Mouse (Mus musculus) neural tube, embryonic 15.5 days (tissue): ENCODE results near the gene Pnmt. TPM values are rescaled to one million over a fixed set of nuclear protein-coding genes. Genes with fewer than 3 reads are reported as not detected.

Experiments used
- ATAC-seq: fragments of 200-750 bp; cut with Nextera tagmentation; 2 replicates; pipeline ENCODE4 v1.8.0; 2017; ENCODE audit warnings: mild to moderate bottlenecking, moderate TSS enrichment, moderate library complexity; ENCODE audit not compliant: low FRiP score
- H3K27ac ChIP-seq: fragments of 300-500 bp; sonication (generic); replicated peaks from 2 replicates; pipeline ENCODE4 v1.5.1; 2015; ENCODE audit warnings: mild to moderate bottlenecking, inconsistent platforms
- H3K27me3 ChIP-seq: fragments of 300-500 bp; sonication (generic); replicated peaks from 2 replicates; pipeline ENCODE4 v1.6.1; 2015; ENCODE audit warnings: inconsistent platforms
- H3K36me3 ChIP-seq: fragments of 300-500 bp; sonication (generic); 2 replicates; pipeline ENCODE4 v1.6.1; 2015; ENCODE audit warnings: inconsistent platforms
- H3K4me1 ChIP-seq: fragments of 300-500 bp; sonication (generic); 2 replicates; pipeline ENCODE4 v1.6.1; 2015; ENCODE audit warnings: inconsistent platforms
- H3K4me2 ChIP-seq: fragments of 300-500 bp; sonication (generic); 2 replicates; pipeline ENCODE4 v1.6.1; 2015; ENCODE audit warnings: inconsistent platforms, mild to moderate bottlenecking, moderate library complexity
- H3K4me3 ChIP-seq: fragments of 300-500 bp; sonication (generic); replicated peaks from 2 replicates; pipeline ENCODE4 v1.5.1; 2015; ENCODE audit warnings: mild to moderate bottlenecking, inconsistent platforms
- H3K9ac ChIP-seq: fragments of 300-500 bp; sonication (generic); replicated peaks from 2 replicates; pipeline ENCODE4 v1.6.1; 2015; ENCODE audit warnings: mild to moderate bottlenecking, inconsistent platforms
- H3K9me3 ChIP-seq: fragments of 300-500 bp; sonication (generic); replicated peaks from 2 replicates; pipeline ENCODE4 v1.6.1; 2016; ENCODE audit warnings: inconsistent platforms
- WGBS: fragments of 180-500 bp; shearing (Covaris S2); methylation state at CpG from one replicate; pipeline ENCODE4 v1.1.7; 2015; ENCODE audit warnings: mixed read lengths; 5-methylcytosine and 5-hydroxymethylcytosine counted together
- polyA plus RNA-seq: library from polyadenylated mRNA; unstranded; fragments of >200 nt; fragmentation: Nextera tagmentation; extraction: Ambion mirVana; gene quantifications from 2 replicates; pipeline ENCODE4 v1.2.1, GENCODE M21; 2015

Pnmt gene
- polyA plus RNA-seq, 1 experiment from 2014 or later: 2.9 TPM

DNA sequence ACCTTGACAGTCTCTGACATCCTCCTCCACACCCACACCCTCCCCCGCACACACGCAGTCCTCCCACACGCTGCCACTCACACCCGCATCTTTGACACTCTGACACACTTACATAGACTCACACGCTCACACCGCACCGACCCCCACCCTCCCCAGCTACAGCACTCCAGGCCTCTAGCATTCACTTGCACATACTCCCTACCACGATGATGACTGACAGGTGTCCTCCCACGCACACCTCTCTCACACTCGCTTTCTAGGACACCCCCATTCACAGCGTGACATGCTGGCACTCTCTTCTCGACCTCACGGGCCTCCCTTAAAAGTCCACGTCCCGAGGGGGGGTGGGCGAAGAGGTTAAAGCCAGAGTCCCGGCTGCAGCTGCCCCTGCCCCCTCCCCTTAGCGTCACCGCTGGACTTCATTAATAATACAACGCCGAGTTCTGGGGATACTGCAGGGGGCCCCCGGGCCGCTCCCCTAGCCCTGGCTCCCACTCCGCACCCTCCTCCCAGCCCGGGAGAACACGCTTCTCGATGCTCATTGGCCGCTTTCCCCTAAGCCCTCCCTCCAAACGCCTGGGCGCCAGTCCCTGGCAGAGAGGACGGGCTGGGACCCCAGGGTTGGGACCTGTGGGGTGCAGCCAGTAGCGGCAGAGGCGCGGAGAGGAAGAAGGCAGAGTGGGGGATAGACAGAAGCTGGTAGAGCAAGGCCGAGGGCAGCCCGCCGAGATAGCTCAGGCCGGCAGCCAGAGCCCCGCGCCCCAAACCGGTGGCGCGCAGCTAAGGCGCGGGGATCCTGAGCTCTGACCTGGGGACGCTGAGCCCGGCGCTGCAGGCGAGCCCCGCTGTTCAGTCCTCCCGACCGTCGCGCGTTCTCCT, 37.9 kb upstream of the Pnmt start, which contains the start of gene Ppp1r1b:
Ppp1r1b (plus strand) TSS at position 322 of the 879 bp plus-strand sequence.
- no peaks in the 10 kb centered on the region for H3K9me3 ChIP-seq
- H3K27ac ChIP-seq: no peak within 1 kb of the TSS
- H3K4me1 ChIP-seq: peaks cover 24% of the 10 kb centered on the region
- no peaks in the 10 kb centered on the region for H3K36me3 ChIP-seq
- peak; percentile 48; the same call in 1 of the 2 replicates for ATAC-seq
- H3K4me3 ChIP-seq: peak within 1 kb of the TSS; percentile 48
- peak within 1 kb of the TSS; percentile 80 for H3K4me2 ChIP-seq
- H3K9ac ChIP-seq: peak within 1 kb of the TSS; percentile 40
- WGBS: 0% methylated on average over 54 of the region's 55 CpGs
- H3K27me3 ChIP-seq: peaks cover 89% of the 10 kb centered on the region

DNA sequence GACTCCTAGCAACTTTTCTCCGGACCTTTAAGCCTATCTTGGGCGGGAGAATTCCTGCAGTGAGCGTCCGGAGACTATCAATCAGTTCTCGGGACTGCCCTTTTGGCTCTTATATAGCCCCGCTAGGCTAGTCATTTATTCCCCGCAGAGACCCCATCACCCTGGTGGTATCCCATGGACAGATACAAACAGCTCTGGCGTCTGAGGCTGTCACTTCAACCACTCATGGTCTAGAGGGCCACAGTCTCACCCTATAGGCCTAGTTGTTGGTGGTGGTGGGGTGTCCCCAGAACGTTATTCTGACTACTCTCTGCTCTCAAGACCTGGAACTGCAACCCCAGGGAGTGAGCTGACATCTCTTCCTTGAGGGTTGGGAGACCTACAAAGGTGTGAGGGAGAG, 36.9 kb upstream of the Pnmt start:
- peak overlapping the region; percentile 80 for H3K4me2 ChIP-seq
- peak overlapping the region; percentile 48 for H3K4me3 ChIP-seq
- peaks cover 24% of the 10 kb centered on the region for H3K4me1 ChIP-seq
- peaks cover 92% of the 10 kb centered on the region for H3K27me3 ChIP-seq
- no peaks in the 10 kb centered on the region for H3K36me3 ChIP-seq
- H3K9me3 ChIP-seq: no peaks in the 10 kb centered on the region
- no peak overlapping the region for H3K27ac ChIP-seq
- H3K9ac ChIP-seq: no peak overlapping the region
- ATAC-seq: no peak
- WGBS: 2% methylated on average over 9 of the region's 9 CpGs

DNA sequence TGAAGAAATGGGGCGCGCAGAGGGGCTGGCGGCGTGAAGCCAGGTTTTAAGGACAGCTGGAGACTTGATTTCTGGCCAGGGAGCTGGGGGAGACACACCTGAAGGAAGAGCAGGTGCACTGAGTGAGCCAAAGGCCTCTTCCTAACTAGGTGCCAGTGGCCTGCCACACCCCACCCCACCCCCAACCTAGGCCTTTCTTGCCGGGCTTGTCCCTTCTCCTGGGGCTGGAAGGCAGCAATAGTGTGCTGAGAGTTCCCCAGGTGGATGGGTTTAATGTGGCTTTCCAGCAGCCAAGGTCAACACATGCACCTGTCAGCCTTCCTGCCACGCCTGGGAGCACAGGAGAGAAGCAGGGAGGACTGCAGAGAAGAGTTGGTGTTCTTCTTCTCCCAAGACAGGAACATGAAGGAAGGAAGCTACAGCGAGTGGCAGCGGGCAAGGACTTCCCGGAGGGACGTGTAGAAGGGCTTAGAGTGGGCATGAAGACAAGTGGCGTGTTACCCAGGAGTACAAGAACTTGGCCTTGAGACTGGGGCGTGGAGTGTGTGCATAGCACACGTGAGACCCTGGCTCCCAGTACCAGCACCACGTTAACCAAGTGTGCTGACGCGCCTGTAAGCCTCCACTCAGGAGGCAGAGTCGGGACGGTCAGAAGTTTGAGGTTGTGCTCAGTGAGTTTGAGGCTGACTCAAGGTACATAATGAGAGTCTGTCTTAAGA, 33.8 kb upstream of the Pnmt start:
- H3K4me3 ChIP-seq: no peak overlapping the region
- no peak overlapping the region for H3K9ac ChIP-seq
- no peaks in the 10 kb centered on the region for H3K9me3 ChIP-seq
- H3K4me1 ChIP-seq: peaks cover 33% of the 10 kb centered on the region
- no peak for ATAC-seq
- WGBS: 77% methylated on average over 18 of the region's 18 CpGs
- no peak overlapping the region for H3K4me2 ChIP-seq
- H3K27me3 ChIP-seq: peaks cover 71% of the 10 kb centered on the region
- no peaks in the 10 kb centered on the region for H3K36me3 ChIP-seq
- H3K27ac ChIP-seq: no peak overlapping the region

DNA sequence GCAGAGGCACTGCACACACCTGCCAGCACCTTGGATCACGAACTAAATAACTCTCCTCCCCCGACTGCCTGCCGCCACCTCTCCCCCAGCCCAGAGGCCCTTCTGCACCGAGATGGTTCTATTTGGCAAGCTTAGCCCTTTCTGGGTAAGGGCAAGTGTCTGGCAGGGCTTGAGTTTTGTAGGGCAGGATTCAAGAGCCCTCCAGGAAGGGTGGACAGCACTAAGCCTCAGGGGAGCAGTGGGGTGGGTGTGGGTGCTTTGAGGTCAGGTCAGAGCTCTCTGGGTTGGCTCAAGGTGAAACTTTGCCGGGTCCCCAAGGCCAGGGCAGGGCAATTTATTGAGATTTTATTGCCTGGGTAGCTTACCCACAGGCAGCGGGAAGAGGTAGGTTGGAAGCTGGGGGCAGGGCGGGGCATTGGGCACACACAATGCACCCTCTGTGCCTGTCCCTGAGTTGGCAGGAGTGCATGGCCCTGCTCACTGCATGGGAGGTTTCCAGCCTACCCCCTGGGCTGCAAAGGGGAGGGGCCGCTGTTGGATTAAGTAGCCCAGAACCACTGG, 32.5 kb upstream of the Pnmt start:
- no peak overlapping the region for H3K4me3 ChIP-seq
- peaks cover 24% of the 10 kb centered on the region for H3K4me1 ChIP-seq
- H3K36me3 ChIP-seq: no peaks in the 10 kb centered on the region
- no peaks in the 10 kb centered on the region for H3K9me3 ChIP-seq
- H3K4me2 ChIP-seq: no peak overlapping the region
- peaks cover 59% of the 10 kb centered on the region for H3K27me3 ChIP-seq
- ATAC-seq: no peak
- no peak overlapping the region for H3K9ac ChIP-seq
- 24% methylated on average over 8 of the region's 8 CpGs for WGBS
- H3K27ac ChIP-seq: no peak overlapping the region

DNA sequence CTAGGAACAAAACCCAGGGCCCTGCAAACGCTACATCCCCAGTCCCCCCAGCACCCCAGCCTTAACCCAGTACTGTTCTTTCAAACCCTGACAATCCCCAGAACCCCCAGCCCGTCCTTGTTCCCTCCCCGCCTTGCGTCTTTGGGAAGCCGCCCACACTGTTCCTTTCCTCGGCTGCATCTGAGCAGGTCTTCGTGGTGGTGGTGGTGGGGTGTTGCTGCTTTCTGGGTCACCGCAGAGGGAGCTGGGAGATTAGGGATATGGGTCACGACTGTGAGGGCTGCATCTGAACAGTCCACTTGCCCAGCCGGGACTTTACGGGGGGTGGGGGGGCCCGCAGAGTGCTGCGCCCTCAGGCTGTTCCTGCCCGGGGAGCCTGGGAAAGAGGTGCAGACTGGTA, 31.8 kb upstream of the Pnmt start:
- Histone ChIP-seq H3K4me3 (no peak overlapping the region), H3K9me3 (no peaks in the 10 kb centered on the region), H3K4me2 (no peak overlapping the region), H3K27me3 (peaks cover 52% of the 10 kb centered on the region), H3K9ac (no peak overlapping the region), H3K4me1 (peaks cover 27% of the 10 kb centered on the region), H3K36me3 (no peaks in the 10 kb centered on the region), H3K27ac (no peak overlapping the region)
- 71% methylated on average over 14 of the region's 14 CpGs for WGBS
- no peak for ATAC-seq

DNA sequence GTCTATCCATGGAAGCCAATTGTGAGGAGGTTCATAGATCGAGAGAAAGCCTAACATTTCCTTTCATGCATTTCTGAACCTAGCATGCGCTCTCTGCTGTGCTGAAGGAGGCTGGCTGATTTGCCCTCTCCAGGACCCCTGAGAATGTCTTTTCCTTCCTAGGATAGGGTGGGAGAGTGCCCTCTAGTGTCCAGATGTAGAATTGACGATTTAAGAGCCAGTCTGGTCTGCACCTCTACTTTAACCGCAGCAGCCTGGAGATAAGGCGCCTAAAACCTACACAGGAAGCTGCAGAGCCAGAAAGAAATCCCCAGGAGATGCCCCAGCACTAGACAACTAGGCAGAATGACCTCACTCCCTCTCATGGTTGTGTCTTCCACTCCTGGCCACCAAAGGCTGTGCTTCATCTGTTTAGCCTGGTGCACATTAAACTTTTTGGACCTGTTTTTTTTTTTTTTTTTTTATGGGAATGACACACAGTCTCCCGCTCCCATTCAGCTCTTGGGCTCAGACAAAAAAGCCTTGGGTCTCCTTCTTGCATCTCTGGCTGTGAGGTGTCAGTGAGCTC, 30.4 kb upstream of the Pnmt start:
- WGBS: 13% methylated on average over 6 of the region's 6 CpGs
- Histone ChIP-seq H3K27me3 (peaks cover 39% of the 10 kb centered on the region), H3K9me3 (no peaks in the 10 kb centered on the region), H3K27ac (no peak overlapping the region), H3K4me3 (no peak overlapping the region), H3K4me1 (peaks cover 41% of the 10 kb centered on the region), H3K4me2 (no peak overlapping the region), H3K36me3 (no peaks in the 10 kb centered on the region), H3K9ac (no peak overlapping the region)
- no peak for ATAC-seq

DNA sequence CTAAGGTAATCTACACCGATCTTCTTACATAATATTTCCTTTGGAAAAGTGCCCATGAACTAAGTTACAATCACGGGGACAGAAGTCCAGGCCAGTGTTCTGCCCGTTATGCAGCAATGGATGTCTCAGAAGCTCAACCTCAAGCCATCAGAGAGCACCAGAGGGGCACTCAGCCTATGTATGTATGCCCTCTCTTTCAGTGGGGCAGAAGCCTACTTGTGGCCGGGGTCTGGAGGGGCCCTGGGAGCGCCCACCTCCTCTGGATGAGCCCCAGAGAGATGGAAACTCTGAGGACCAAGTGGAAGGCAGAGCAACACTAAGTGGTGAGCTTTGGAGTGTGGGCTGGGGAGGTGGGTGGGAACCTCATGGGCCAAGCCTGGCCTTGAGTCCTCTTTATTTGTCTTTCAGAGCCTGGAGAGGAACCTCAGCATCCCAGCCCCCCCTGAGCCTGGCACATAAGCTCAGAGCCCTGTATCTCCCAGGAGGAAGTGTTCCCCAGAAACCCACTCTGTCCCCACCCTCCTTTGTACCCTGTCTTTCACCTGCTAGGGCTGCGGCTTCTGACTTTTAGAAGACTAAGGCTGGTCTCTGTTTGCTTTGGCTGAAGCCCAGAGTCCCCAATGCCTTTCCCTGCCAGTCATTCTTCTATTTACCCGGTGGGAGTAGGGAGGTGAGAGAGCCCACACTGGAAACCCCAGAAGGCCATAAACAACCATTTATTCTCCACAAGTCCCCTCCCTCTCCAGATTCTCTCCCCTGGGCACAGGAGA, 29.4 kb upstream of the Pnmt start:
- no peaks in the 10 kb centered on the region for H3K9me3 ChIP-seq
- H3K9ac ChIP-seq: no peak overlapping the region
- no peak overlapping the region for H3K27ac ChIP-seq
- no peak for ATAC-seq
- H3K27me3 ChIP-seq: peaks cover 29% of the 10 kb centered on the region
- no peaks in the 10 kb centered on the region for H3K36me3 ChIP-seq
- WGBS: 70% methylated on average over 7 of the region's 7 CpGs
- peak overlapping the region; percentile 82; the same call in 1 of the 2 replicates for H3K4me2 ChIP-seq
- peaks cover 51% of the 10 kb centered on the region for H3K4me1 ChIP-seq
- H3K4me3 ChIP-seq: no peak overlapping the region

DNA sequence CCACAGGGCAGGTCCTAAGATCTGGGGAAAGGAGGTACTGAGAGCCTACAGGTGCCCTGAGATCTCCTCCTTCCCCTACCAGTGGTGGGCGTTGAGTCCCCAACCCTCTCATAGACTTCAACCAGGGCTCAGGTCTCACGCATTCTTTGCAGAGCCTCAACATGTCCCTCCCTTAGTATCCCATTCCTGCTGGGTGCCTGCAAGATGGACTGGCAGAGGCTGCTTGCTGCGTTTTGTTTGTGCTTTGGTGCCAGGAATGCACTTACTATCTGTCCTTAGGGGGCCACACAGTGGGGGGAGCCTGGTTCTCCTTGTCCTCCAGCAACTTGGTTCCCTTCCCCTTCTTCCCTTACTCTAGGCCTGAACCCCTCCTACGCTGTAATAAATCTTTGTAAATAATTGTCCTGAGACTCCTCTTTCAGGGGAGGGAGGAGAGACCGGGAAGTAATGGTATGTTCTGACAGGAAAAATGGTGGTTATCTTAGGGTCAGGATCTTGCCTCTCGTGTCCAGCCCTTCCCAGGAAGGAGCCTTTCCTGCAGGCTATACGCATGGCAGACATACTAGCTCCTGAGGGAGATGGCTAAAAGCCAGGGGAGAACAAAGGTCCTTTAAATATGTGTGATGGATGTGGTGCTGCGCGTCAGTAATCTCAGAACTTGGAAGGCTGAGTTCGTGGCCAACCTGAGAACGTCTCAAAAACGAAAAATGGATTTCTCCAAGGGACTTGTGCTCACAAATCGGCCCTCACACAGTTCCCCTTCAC, 28.7 kb upstream of the Pnmt start:
- H3K27ac ChIP-seq: peak overlapping the region; percentile 95
- no peaks in the 10 kb centered on the region for H3K36me3 ChIP-seq
- H3K4me3 ChIP-seq: peak overlapping the region; percentile 75
- peak overlapping the region; percentile 43 for H3K9ac ChIP-seq
- WGBS: 8% methylated on average over 13 of the region's 13 CpGs
- peak overlapping the region; percentile 82 for H3K4me2 ChIP-seq
- no peaks in the 10 kb centered on the region for H3K9me3 ChIP-seq
- ATAC-seq: no peak
- H3K27me3 ChIP-seq: peaks cover 21% of the 10 kb centered on the region
- peaks cover 56% of the 10 kb centered on the region for H3K4me1 ChIP-seq

DNA sequence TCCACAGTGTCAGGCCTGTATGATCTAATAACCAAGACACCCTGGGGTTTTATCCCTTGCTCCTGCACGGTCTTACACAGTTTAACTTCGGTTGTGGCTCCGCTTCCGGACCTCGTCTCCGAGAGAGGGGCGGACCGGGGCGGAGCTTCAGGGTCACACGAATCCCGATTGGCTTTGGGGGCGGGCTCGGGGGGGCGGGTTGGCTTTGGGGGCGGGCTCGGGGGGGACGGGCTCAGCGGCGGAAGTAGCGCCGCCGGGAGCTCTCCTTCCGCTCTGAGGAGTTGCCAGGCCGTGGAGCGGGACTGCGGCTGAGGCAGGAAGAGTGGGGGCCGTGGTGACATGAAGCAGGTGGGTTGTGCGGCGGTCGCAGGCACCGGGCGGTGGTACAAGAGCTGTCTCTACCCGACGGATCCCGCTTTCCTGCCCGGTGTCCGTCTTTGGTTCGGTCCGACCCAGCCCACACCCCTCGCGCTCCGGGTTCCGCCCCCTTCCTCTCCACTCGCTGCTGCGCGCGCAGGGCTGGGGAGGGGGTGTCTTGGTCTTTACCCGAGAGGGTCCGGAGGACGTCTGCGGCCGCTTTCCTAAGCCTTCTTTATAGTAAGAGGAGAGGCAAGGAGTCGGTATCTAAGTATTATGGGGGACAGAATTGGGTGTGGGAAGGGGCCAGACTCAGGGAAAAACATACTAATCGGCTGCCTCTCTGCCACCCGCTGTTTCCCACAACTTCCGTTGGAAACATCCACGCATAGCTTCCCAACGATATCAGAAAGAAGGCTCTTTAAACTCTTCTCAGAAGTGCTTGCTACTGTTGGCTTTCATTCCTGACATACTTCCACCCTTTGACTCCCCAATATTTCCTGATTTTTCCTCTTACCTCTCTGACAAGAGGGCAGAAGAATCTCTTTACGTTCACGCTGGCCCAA, 27.8 kb upstream of the Pnmt start, which contains the start of gene Stard3:
Stard3 (plus strand) TSS at position 208 of the 923 bp plus-strand sequence.
- Histone ChIP-seq H3K27me3 (peaks cover 12% of the 10 kb centered on the region), H3K4me3 (peak within 1 kb of the TSS; percentile 75), H3K4me1 (peaks cover 56% of the 10 kb centered on the region)

More for the DNA sequence above, 27.8 kb upstream of the Pnmt start, which contains the start of gene Stard3:
- under 1% methylated on average over 60 of the region's 60 CpGs for WGBS
- Histone ChIP-seq H3K36me3 (no peaks in the 10 kb centered on the region), H3K9me3 (no peaks in the 10 kb centered on the region), H3K27ac (peak within 1 kb of the TSS; percentile 95), H3K4me2 (peak within 1 kb of the TSS; percentile 82), H3K9ac (peak within 1 kb of the TSS; percentile 70)
- ATAC-seq: peak; percentile 90
